Mouse (Mus musculus) layer of hippocampus, postnatal 36 days (tissue): Measurements from ENCODE around the gene Gm6408. TPM values are rescaled to one million over a fixed set of nuclear protein-coding genes. Genes with fewer than 3 reads are reported as not detected.
A peak's percentile ranks its signal among the peaks of the same experiment; 100 is the strongest.
"Not testable (repeated sequence)": the region's sequence is repeated elsewhere in the genome, so short reads cannot be mapped to it uniquely, and the experiment has no call there.

ENCODE experiments used
- DNase-seq, 2 experiments: peaks; one replicate each; pipeline ENCODE4 v3.0.0; 2022
- total RNA-seq, 2 experiments: library from RNA; stranded (reverse); gene quantifications; 2 replicates each; pipeline ENCODE4 v1.2.3; 2021

The Gm6408 gene
- not detected for total RNA-seq

DNA sequence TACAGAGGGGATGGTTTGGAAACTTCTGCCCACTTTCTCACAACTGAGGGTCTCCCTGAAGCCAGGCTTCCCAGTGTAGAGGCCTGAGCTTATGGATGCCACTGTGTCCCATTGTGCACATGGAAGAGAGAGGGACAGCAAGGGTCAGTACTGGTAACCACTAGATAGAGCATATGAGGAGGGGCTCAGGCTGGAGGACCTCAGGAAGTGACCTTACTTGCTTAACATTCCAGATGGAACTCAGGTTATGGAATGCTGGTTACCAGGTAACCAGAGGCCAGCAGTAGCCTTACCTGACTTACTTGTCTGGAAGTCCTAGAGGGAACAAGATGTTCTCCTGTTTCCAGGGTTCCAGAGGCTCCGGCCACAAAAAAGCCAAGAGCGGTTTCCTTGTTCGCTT, at the start of gene Gm6408:
Gene Gm6408 (plus strand): TSS at position 301 of the 400 bp plus-strand sequence.
- DNase-seq, result not testable (repeated sequence)

- DNase-seq, result no peak
Measured at GRCm38 (mm10) chr5:146432476-146432875, 49.3 kb upstream of the Gm6408 start.

DNA sequence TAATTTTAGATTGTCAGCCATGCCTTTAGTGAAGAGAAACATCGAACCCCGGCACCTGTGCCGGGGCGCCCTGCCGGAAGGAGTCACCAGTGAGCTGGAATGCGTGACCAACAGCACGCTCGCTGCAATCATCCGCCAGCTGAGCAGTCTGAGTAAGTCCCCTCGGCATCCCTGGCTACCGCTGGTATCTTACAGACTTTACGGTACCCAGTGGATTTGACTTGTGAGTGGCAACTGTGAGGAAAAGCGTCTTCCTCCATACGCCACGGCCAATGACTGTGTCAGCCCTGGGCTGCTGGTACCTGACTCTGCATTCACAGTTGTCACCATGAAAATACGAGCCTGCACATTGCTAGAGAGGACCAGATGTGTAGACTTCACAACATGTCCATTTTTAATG, 46.4 kb upstream of the Gm6408 start:
- DNase-seq, result no peak

- DNase-seq, result no peak
Measured at GRCm38 (mm10) chr5:146436796-146437195, 45.0 kb upstream of the Gm6408 start.

- DNase-seq, result no peak
Measured at GRCm38 (mm10) chr5:146439152-146439781, 42.5 kb upstream of the Gm6408 start.

GRCm38 (mm10) chr5:146440273-146440672, 41.5 kb upstream of the Gm6408 start:
- DNase-seq, result no peak

- no peak for DNase-seq
Measured at GRCm38 (mm10) chr5:146442767-146443166, 39.0 kb upstream of the Gm6408 start.

GRCm38 (mm10) chr5:146446633-146447032, 35.1 kb upstream of the Gm6408 start:
- no peak for DNase-seq

DNA sequence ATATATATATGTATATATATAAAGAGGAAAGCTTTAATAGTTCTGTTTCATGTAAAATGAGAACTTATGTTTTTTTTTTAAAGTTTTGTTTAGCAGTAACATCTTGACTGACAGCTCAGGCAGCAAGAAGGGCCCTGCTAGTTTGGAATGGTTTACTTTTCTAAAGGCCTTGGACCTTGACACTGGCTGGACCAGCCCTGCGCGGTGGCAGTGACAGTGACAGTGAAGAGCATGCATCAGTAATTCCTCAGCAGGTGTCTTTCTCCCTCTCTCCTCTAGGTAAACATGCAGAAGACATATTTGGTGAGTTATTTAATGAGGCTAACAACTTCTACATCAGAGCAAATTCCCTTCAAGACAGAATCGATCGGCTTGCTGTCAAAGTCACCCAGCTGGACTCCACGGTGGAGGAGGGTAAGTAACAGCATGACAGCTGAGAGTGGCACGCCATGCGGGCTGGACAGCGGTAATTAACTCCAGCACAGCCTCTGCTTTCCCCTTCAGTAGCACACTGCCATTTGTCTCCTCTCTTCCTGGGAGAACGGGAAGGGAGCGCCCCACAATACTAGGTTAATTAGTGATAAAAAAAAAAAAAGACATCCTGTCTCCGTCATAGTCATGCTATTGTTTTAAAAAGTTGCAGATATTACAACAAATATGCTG, 30.0 kb upstream of the Gm6408 start:
- no peak for DNase-seq

DNA sequence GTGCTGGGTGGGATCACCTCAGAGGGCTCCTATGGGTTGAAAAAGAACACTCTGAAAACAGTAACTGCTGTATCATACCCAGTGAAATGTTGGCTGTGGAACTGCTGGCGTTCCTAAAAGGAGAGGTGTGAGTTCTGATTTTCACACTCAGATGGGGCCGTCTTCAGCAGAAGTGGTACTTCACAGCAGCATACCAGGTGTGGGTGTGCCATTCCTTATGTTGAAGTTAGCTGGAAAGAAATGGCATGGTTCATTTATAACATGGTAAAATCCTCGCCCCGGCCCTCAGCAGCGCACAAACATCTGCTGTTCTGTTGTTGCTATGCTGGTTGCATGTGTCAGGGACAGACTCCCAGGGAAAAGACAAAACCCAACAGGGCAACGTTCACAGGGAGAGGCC, 28.2 kb upstream of the Gm6408 start:
- no peak for DNase-seq

DNA sequence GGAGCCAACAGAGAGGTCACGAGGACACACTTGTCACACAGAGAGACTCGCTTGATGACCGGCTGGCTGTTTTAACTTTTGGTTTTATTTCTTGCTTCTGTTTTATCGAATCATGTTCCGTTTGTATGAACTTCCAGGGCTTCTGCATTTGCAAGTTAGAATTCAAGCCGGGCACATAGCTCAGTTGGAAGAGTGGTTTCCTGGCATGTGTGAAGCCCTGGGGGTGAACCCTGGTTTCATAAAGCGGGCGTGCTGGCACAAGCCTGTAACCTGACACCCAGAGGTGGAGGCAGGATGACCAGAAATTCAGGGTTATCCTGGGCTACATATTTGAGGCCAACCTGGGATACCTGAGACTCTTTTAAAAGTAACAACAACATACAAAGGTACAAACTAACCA, 20.2 kb upstream of the Gm6408 start:
- DNase-seq, result no peak

- no peak for DNase-seq
Measured at GRCm38 (mm10) chr5:146466663-146467062, 15.1 kb upstream of the Gm6408 start.

DNA sequence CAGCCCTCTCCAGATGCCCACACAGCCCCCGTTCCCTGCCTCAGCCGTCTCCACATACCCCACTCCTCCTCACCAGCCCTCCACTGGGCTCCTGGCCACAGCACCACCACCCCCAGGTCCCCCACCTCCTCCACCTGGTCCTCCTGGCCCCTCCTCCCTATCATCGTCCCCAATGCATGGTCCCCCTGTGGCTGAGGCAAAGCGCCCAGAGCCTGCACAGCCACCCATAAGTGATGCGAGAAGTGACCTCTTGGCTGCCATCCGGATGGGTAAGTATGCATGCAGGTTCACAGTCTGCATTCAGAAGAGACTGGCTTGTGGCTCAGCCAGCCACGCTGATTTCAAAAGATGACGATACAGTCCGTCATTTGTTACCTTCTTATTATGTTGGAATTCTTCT, 13.5 kb upstream of the Gm6408 start:
- DNase-seq, result no peak

DNA sequence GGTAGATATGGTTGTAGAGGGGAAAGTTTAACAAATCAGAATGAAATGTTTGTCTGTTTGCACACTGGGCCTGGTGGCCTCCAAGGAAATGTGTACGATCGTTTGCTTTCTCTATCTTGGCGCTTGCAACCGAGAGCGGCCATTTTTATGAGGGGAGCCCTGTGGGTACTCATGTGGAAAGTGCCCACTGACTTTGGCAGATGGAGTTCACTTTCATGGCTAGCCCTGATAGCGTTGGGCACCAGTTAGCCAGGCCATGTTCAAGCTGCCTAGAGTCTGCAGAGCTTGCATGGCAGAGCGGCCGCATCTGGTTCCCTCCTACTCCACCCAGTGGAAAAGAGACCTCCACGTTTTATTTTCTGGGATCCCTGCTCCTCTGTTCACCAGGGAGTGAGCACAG, 10.9 kb upstream of the Gm6408 start:
- no peak for DNase-seq

DNA sequence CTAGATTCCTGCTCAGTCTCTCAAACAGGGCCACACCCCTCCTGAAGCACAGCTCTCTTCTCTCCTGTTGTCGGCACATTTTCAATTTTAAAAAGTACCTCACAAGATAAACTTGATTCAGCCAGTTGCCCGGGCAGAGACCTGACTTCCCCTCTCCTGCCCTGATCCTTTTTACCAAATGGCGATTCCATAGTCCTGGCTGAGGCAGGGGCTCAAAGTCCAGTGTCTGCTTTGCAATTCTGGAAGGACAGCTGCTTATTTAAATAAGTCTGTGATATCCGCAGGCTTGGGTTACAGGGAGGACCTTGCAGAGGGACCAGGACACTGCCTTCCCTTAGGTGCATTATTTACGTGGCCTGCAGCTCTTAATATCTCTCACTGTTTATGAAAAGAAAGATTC, 10.5 kb upstream of the Gm6408 start:
- DNase-seq, result no peak

- DNase-seq, result no peak
Measured at GRCm38 (mm10) chr5:146471821-146472220, 9.9 kb upstream of the Gm6408 start.

DNA sequence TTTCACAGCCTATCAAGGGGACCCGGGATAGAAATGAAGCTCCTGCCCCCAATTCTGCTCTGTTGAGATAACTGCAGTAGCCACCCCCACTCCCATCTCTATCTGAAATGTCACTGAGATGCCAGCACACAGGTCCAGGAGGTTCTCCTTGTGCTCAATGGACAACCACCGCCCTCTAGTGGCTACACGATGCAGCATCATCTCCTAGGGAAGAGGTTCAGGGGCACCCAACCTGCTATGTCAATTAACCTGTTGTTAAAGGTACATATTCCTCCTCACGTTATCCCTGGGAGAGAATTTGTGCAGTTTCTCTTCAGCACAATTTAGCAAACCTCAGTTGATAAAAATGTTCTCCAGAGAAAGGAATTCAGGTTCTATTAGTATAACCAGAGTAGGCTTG, 2.2 kb upstream of the Gm6408 start:
- DNase-seq, result peak; percentile 38 to 55

DNA sequence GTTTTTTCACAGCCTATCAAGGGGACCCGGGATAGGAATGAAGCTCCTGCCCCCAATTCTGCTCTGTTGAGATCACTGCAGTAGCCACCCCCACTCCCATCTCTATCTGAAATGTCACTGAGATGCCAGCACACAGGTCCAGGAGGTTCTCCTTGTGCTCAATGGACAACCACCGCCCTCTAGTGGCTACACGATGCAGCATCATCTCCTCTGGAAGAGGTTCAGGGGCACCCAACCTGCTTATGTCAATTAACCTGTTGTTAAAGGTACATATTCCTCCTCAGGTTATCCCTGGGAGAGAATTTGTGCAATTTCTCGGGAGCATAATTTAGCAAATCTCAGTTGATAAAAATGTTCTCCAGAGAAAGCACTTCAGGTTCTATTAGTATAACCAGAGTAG, 7.2 kb downstream of the Gm6408 start:
- DNase-seq, result peak in 1 of 2 experiments; percentile 23

- not testable (repeated sequence) for DNase-seq
Measured at GRCm38 (mm10) chr5:146491063-146491462, 9.3 kb downstream of the Gm6408 start, which contains the start of gene Gm6370. Gene Gm6370 (plus strand): TSS chr5:146491363.

DNA sequence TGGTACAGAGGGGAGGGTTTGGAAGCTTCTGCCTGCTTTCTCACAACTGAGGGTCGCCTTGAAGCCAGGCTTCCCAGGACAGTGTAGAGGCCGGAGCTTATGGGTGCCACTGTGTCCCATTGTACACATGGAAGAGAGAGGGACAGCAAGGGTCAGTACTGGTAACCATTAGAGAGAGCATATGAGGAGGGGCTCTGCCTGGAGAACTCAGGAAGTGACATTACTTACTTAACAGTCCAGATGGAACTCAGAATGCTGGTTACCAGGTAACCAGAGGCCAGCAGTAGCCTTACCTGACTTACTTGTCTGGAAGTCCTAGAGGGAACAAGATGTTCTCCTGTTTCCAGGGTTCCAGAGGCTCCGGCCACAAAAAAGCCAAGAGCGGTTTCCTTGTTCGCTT, 20.3 kb downstream of the Gm6408 start, which contains the start of gene 4930449I24Rik:
Gene 4930449I24Rik (plus strand): TSS at position 301 of the 400 bp plus-strand sequence.
- DNase-seq, result not testable (repeated sequence)

- not testable (repeated sequence) for DNase-seq
Measured at GRCm38 (mm10) chr5:146513823-146514222, 32.1 kb downstream of the Gm6408 start, which contains the start of gene Gm3402. Gene Gm3402 (plus strand): TSS chr5:146514123.

- not testable (repeated sequence) for DNase-seq
Measured at GRCm38 (mm10) chr5:146525501-146525900, 43.7 kb downstream of the Gm6408 start, which contains the start of gene Gm3404. Gene Gm3404 (plus strand): TSS chr5:146525801.
